15 mouse cellular contexts compared by ENCODE assay signal in the genomic region with DNA sequence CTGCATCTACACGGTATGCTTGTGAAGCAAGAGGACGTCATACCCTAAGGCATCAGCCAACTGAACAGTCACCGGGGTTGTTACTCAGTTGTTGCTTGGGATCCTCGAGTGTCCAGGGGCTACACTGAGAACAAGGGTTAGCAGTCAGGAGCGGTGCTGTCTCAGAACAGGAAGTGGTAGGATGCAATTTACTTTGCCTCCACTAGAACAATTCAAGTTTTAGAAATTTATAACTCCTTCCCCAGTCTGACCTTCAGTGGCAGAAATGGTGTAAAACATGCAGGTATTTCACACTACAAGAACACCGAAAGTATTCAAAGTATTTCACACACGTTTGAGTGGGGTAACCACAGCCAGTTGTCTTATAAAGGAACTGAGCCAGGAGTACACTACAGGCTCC.
"Had no signal": no experiment of that assay in that cellular context is flagged by ENCODE, and none has a peak within 500 bp of the region (broad histone marks: within the 10 kb centered on the region; RNA-seq: fewer than 3 reads in every experiment).

No protein-coding gene starts in this region.

- H3K27me3 ChIP-seq: kidney, embryonic 15.5 days; limb, embryonic 12.5 days; liver, embryonic 13.5 days; lung, embryonic 15.5 days; midbrain, embryonic 15.5 days had no signal

- H3K4me2 ChIP-seq: kidney, embryonic 15.5 days; limb, embryonic 12.5 days; liver, embryonic 13.5 days; lung, embryonic 15.5 days; midbrain, embryonic 11.5 days; midbrain, embryonic 15.5 days had no signal

- H3K9ac ChIP-seq: kidney, embryonic 15.5 days; limb, embryonic 12.5 days; liver, embryonic 13.5 days; liver, postnatal 0 days; lung, embryonic 15.5 days; midbrain, embryonic 15.5 days had no signal

- H3K36me3 ChIP-seq: kidney, embryonic 15.5 days; limb, embryonic 12.5 days; liver, embryonic 13.5 days; lung, embryonic 15.5 days; midbrain, embryonic 15.5 days had no signal

- H3K9me3 ChIP-seq: kidney, embryonic 15.5 days; limb, embryonic 12.5 days; liver, embryonic 13.5 days; lung, embryonic 15.5 days; megakaryocyte, embryonic 14.5 days; midbrain, embryonic 15.5 days had no signal

- H3K4me1 ChIP-seq: kidney, embryonic 15.5 days; limb, embryonic 12.5 days; liver, embryonic 13.5 days; lung, embryonic 15.5 days; midbrain, embryonic 15.5 days had no signal

- H3K27ac ChIP-seq: kidney, embryonic 15.5 days; limb, embryonic 12.5 days; liver, embryonic 13.5 days; lung, embryonic 15.5 days; midbrain, embryonic 15.5 days had no signal

- DNase-seq: kidney, adult 2 months; kidney, postnatal 14 days; layer of hippocampus, adult 9-11 months; layer of hippocampus, postnatal 36 days; liver; liver, embryonic 13.5 days; liver, postnatal 0 days; lung, postnatal 36 days; right cerebral cortex, postnatal 25 days had no signal

- ATAC-seq: liver, postnatal 0 days; midbrain, embryonic 15.5 days had no signal

- H3K4me3 ChIP-seq: kidney, embryonic 15.5 days; limb, embryonic 12.5 days; liver, embryonic 13.5 days; lung, embryonic 15.5 days; megakaryocyte, embryonic 14.5 days; midbrain, embryonic 15.5 days had no signal
